Mouse (Mus musculus) urinary bladder, postnatal 10 days (tissue): ENCODE results near the gene Olfr1208.

Experiments
- DNase-seq: peaks from one replicate; pipeline ENCODE4 v3.0.0; 2022; ENCODE audit warnings: low spot score

The Olfr1208 gene

DNA sequence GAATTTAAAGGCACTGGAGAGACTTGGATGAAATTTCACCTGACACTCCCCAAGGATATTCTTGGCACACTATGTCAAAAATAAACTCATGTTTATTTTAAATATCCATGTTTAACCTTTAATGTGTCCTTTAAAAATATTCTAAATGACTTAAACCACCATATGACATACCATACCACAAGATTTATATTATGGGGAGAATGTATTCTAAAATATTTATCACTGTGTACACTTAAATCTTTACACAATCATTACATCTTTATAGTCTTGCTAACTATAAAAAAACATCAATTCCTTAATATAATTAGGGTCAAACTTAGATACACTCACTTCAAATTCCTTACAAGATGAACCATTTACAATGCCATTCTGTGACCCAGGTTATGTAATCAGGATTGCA is at the start of gene Olfr1208:
Gene Olfr1208, minus strand, starts transcription at position 101 of the 400 bp plus-strand sequence.
- DNase-seq: no peak

GRCm38 (mm10) chr2:88938011-88938410 is 35.9 kb upstream of the Olfr1208 start, which contains the start of gene Olfr1211:
Gene Olfr1211, minus strand, starts transcription at chr2:88938111.
- no peak for DNase-seq

DNA sequence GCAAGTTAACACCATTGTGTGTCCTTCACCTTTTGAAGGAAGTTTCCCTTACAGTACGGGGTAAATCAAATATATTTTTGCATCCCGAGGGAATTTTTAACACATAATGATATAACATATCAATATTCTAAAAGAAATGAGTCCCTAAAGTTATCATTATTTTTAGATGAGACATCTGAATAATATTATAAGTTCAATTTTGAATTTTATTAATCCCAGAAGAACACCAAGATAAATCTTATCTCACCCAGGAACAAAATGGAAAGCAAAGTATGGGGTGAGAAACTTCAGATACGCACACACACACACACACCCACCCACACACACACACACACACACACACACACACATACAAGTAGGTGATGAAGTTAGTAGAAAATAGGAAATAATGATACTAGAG is 12.9 kb upstream of the Olfr1208 start, which contains the start of gene Olfr1209:
Gene Olfr1209, minus strand, starts transcription at position 101 of the 400 bp plus-strand sequence.
- DNase-seq: no peak

GRCm38 (mm10) chr2:88862931-88863330 is 39.2 kb downstream of the Olfr1208 start, which contains the start of gene Olfr1206:
Gene Olfr1206, plus strand, starts transcription at chr2:88863231.
- DNase-seq: no peak

DNA sequence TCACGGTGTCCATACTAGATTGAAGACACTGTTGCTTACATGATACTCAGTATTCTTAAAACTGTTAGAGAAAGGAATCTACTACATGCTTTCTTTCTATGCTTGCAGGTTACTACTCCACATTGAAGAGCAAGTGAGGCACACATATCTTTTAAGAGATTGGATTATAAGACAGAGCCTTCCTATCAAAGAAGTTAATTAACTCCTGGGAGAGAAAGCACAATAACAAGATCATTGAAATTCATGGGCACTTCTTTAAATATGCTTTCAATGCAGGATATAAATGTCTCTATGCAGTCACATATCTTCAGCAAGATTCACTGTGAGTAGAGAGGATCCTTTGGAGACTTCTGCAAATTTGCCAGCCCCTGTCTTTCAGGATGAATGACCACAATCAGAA is 53.1 kb downstream of the Olfr1208 start, which contains the start of gene Olfr1204:
Gene Olfr1204, plus strand, starts transcription at position 301 of the 400 bp plus-strand sequence.
- DNase-seq: no peak
